Mouse (Mus musculus): ENCODE measurements at regions not wholly inside any gene's neighbourhood (a gene's known extent, or its start where the extent isn't known, plus 50 kb on each side); places are given as distances from the start of the nearest gene placed in this dataset.

DNA sequence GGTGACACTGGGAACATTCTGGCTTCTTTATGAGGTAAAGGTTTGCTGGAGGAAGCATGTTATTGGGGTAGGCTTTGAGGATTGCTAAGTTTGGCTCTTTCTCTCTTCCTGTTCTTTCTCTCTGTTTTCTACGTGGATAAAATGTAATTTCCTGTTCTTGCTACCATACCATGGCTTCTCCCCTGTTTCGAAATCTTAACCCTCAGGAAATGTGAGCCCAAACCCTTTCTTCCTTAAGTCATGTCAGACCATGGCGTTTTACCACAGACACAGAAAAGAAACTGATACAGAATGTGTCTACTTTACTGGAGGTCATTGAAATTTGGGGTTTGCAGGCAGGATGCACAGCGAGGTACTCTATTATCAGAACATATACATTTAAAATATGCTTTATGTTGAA, 552.7 kb upstream of the Camk1g start:
- Histone ChIP-seq H3K27me3 (replicated peaks) (no peaks in the 10 kb centered on the region), H3K9ac (no peak overlapping the region), H3K4me1 (replicated peaks) (no peaks in the 10 kb centered on the region), H3K27ac (no peak overlapping the region), H3K36me3 (no peaks in the 10 kb centered on the region), H3K9me3 (no peaks in the 10 kb centered on the region), H3K4me2 (replicated peaks) (no peak overlapping the region), H3K4me3 (replicated peaks) (no peak overlapping the region)
- ATAC-seq = no peak
- WGBS = 78% methylated on average over 4 of the region's 4 CpGs

- H3K9ac ChIP-seq = no peak overlapping the region
Measured at GRCm38 (mm10) chr1:193919243-193919642, 549.1 kb upstream of the Camk1g start.

DNA sequence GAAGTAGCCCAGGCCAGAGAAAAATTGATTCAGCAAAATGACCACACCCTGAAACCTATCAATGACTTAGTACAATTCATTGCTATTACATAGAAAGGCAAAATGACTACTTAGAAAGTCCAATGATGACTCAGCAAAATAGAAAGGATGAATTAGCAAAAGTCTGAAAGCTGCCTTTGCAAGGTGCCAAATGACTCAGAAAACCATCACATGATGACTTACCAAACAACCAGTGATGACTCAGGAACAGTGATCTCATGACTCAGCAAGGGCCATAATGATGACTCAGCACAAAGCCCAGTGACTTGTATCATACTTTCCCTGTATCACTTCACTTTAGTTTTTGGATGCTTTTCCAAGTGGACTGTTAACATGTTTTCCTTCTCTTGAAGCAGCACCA, 535.6 kb upstream of the Camk1g start:
- Histone ChIP-seq H3K27me3 (replicated peaks) (no peaks in the 10 kb centered on the region), H3K4me3 (replicated peaks) (no peak overlapping the region), H3K27ac (no peak overlapping the region), H3K4me2 (replicated peaks) (no peak overlapping the region), H3K4me1 (replicated peaks) (no peaks in the 10 kb centered on the region), H3K36me3 (no peaks in the 10 kb centered on the region), H3K9me3 (no peaks in the 10 kb centered on the region), H3K9ac (no peak overlapping the region)
- ATAC-seq = no peak

More at GRCm38 (mm10) chr1:193919243-193919642, 549.1 kb upstream of the Camk1g start:
- Histone ChIP-seq H3K27me3 (replicated peaks) (no peaks in the 10 kb centered on the region), H3K9me3 (no peaks in the 10 kb centered on the region), H3K27ac (no peak overlapping the region), H3K4me3 (replicated peaks) (no peak overlapping the region), H3K36me3 (no peaks in the 10 kb centered on the region), H3K4me1 (replicated peaks) (no peaks in the 10 kb centered on the region), H3K4me2 (replicated peaks) (no peak overlapping the region)
- ATAC-seq = no peak
- 58% methylated on average over 3 of the region's 3 CpGs for WGBS

- no peaks in the 10 kb centered on the region for H3K4me1 ChIP-seq (replicated peaks)
- ATAC-seq = no peak
- H3K36me3 ChIP-seq = no peaks in the 10 kb centered on the region
- no peaks in the 10 kb centered on the region for H3K9me3 ChIP-seq
- no peaks in the 10 kb centered on the region for H3K27me3 ChIP-seq (replicated peaks)
- no peak overlapping the region for H3K9ac ChIP-seq
- H3K4me2 ChIP-seq (replicated peaks) = no peak overlapping the region
- no peak overlapping the region for H3K27ac ChIP-seq
- no peak overlapping the region for H3K4me3 ChIP-seq (replicated peaks)
Measured at GRCm38 (mm10) chr1:193894072-193894471, 524.0 kb upstream of the Camk1g start.

GRCm38 (mm10) chr1:193876540-193876939, 506.4 kb upstream of the Camk1g start:
- no peaks in the 10 kb centered on the region for H3K36me3 ChIP-seq
- no peak overlapping the region for H3K27ac ChIP-seq
- H3K4me3 ChIP-seq (replicated peaks) = no peak overlapping the region
- no peaks in the 10 kb centered on the region for H3K4me1 ChIP-seq (replicated peaks)
- H3K9me3 ChIP-seq = no peaks in the 10 kb centered on the region
- H3K9ac ChIP-seq = no peak overlapping the region
- no peak for ATAC-seq
- no peak overlapping the region for H3K4me2 ChIP-seq (replicated peaks)
- WGBS = 51% methylated on average over 2 of the region's 2 CpGs
- H3K27me3 ChIP-seq (replicated peaks) = no peaks in the 10 kb centered on the region

GRCm38 (mm10) chr1:193876121-193876520, 506.0 kb upstream of the Camk1g start:
- no peaks in the 10 kb centered on the region for H3K36me3 ChIP-seq

DNA sequence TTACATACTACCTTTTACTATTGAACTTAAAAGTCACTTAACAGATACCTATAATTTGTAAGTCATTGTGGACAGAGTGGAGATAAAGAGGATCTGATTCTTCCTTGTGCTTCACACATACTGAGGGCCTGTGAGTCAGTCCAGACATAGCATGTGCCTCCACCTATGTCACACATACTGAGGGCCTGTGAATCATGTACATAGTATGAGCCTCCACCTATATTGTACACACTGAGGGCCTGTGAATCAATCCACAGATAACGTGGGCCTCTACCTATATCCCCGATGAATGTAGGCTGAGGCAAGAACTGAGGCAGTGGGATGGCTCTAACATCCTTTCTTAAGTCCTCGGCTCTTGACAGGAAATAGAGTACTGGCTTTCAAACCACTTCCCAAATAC, 505.2 kb upstream of the Camk1g start:
- H3K4me2 ChIP-seq (replicated peaks) = no peak overlapping the region
- no peaks in the 10 kb centered on the region for H3K4me1 ChIP-seq (replicated peaks)
- H3K27ac ChIP-seq = no peak overlapping the region
- no peaks in the 10 kb centered on the region for H3K27me3 ChIP-seq (replicated peaks)
- no peak overlapping the region for H3K4me3 ChIP-seq (replicated peaks)
- no peak for ATAC-seq
- WGBS = 87% methylated on average over 3 of the region's 3 CpGs
- H3K9me3 ChIP-seq = no peaks in the 10 kb centered on the region
- no peaks in the 10 kb centered on the region for H3K36me3 ChIP-seq
- no peak overlapping the region for H3K9ac ChIP-seq

More at GRCm38 (mm10) chr1:193876121-193876520, 506.0 kb upstream of the Camk1g start:
- Histone ChIP-seq H3K4me2 (replicated peaks) (no peak overlapping the region), H3K4me1 (replicated peaks) (no peaks in the 10 kb centered on the region), H3K4me3 (replicated peaks) (no peak overlapping the region), H3K9me3 (no peaks in the 10 kb centered on the region), H3K27me3 (replicated peaks) (no peaks in the 10 kb centered on the region), H3K27ac (no peak overlapping the region), H3K9ac (no peak overlapping the region)
- ATAC-seq = no peak

DNA sequence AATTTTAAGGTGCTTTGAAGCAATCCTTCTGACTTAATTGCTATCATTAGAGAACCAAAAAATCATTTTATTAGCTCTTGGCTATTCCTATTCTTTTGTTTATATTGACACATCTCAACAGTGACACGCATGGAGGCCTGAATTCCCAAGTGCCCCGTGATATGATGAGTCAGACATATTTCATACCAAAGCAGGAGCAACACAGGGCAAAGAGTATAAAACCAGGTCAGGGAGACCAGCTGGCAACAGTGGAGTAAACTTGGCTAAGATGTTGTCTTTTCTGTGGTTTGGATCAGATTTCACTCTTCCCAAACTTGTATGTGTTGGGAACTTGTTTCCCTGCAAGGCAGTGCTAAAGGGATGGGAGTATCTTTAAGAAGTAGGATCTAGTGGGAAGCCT, 500.6 kb upstream of the Camk1g start:
- ATAC-seq = no peak

DNA sequence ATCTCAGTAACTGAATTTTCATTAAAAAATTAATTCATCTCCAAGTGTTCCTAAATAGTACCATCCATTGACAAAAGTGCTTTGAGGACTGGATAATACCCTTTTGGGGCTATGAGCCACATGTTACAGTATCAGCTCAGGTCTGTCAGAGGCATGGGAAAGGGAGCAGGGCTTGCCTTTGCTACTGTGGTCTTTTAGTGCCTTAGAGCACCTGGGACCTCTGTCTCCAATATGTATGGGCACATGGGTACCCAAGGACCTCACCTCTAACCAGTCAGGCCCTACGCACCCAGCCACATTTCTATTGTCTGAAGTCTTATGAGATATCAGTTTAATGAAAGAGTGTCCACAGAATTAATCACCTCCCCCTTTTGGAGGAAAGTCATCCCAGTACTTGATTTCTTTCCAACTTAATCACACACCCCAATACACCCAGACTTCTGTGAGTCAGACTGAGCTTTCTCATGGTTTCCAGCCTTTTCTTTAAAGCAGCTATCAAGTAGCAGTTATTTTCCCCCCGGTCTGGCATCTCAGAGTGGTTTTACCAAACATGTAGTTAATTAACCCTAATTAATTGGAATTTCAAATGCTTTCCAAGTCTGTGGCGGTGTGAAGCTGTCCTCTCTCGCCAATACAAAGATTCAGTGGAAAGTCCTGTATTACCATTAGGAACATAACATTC, 498.7 kb upstream of the Camk1g start:
- H3K9ac ChIP-seq = no peak overlapping the region
- no peak for ATAC-seq
- H3K9me3 ChIP-seq = no peaks in the 10 kb centered on the region
- no peaks in the 10 kb centered on the region for H3K27me3 ChIP-seq (replicated peaks)
- WGBS = 89% methylated on average over 4 of the region's 4 CpGs
- no peak overlapping the region for H3K4me2 ChIP-seq (replicated peaks)
- no peak overlapping the region for H3K27ac ChIP-seq
- H3K4me1 ChIP-seq (replicated peaks) = no peaks in the 10 kb centered on the region
- no peak overlapping the region for H3K4me3 ChIP-seq (replicated peaks)
- no peaks in the 10 kb centered on the region for H3K36me3 ChIP-seq

More for the DNA sequence above, 500.6 kb upstream of the Camk1g start:
- Histone ChIP-seq H3K36me3 (no peaks in the 10 kb centered on the region), H3K9me3 (no peaks in the 10 kb centered on the region), H3K27me3 (replicated peaks) (no peaks in the 10 kb centered on the region), H3K27ac (no peak overlapping the region), H3K9ac (no peak overlapping the region), H3K4me2 (replicated peaks) (no peak overlapping the region), H3K4me3 (replicated peaks) (no peak overlapping the region), H3K4me1 (replicated peaks) (no peaks in the 10 kb centered on the region)
- 62% methylated on average over 2 of the region's 2 CpGs for WGBS

GRCm38 (mm10) chr1:193860767-193861299, 490.7 kb upstream of the Camk1g start:
- H3K4me3 ChIP-seq (replicated peaks) = no peak overlapping the region
- no peak overlapping the region for H3K4me2 ChIP-seq (replicated peaks)
- 75% methylated on average over 5 of the region's 5 CpGs for WGBS
- H3K9ac ChIP-seq = no peak overlapping the region
- H3K27ac ChIP-seq = no peak overlapping the region
- no peaks in the 10 kb centered on the region for H3K9me3 ChIP-seq
- H3K4me1 ChIP-seq (replicated peaks) = peaks cover 7% of the 10 kb centered on the region; the same call in 1 of the 2 replicates
- no peaks in the 10 kb centered on the region for H3K27me3 ChIP-seq (replicated peaks)
- ATAC-seq = no peak
- H3K36me3 ChIP-seq = no peaks in the 10 kb centered on the region

DNA sequence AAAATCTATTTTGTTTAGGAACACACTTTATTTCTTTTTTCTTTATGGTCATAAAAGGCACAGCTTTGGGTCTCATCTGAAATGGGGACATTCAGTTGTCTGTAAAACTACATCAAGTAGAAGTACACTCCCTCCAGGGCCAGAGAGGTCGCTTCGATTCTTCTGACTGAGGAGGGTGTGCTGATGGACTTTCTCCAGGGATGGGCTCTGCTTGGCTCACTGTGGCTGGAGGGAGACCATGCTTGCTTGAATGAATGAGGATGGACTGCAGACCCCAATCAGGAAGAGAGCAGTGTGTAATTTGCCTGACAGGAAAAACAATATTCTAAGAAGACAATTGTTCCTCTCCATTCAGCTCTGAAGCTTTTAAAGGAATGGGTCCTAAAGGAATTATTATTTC, 490.3 kb upstream of the Camk1g start:
- no peak overlapping the region for H3K4me3 ChIP-seq (replicated peaks)
- H3K36me3 ChIP-seq = no peaks in the 10 kb centered on the region
- H3K4me2 ChIP-seq (replicated peaks) = no peak overlapping the region
- no peak overlapping the region for H3K27ac ChIP-seq
- WGBS = 50% methylated on average over 2 of the region's 2 CpGs
- H3K4me1 ChIP-seq (replicated peaks) = peaks cover 7% of the 10 kb centered on the region; the same call in 1 of the 2 replicates
- no peaks in the 10 kb centered on the region for H3K9me3 ChIP-seq
- H3K27me3 ChIP-seq (replicated peaks) = no peaks in the 10 kb centered on the region
- no peak for ATAC-seq
- H3K9ac ChIP-seq = no peak overlapping the region

- Histone ChIP-seq H3K4me1 (replicated peaks) (peaks cover 7% of the 10 kb centered on the region; the same call in 1 of the 2 replicates), H3K4me2 (replicated peaks) (no peak overlapping the region), H3K27me3 (replicated peaks) (no peaks in the 10 kb centered on the region), H3K9ac (no peak overlapping the region), H3K36me3 (no peaks in the 10 kb centered on the region), H3K4me3 (replicated peaks) (no peak overlapping the region), H3K27ac (peak overlapping the region; percentile 34), H3K9me3 (no peaks in the 10 kb centered on the region)
- no peak for ATAC-seq
- 34% methylated on average over 10 of the region's 10 CpGs for WGBS
Measured at GRCm38 (mm10) chr1:193859257-193860125, 489.4 kb upstream of the Camk1g start.
